Mouse (Mus musculus): ENCODE results near the gene Gm3854.

Gm3854 gene

DNA sequence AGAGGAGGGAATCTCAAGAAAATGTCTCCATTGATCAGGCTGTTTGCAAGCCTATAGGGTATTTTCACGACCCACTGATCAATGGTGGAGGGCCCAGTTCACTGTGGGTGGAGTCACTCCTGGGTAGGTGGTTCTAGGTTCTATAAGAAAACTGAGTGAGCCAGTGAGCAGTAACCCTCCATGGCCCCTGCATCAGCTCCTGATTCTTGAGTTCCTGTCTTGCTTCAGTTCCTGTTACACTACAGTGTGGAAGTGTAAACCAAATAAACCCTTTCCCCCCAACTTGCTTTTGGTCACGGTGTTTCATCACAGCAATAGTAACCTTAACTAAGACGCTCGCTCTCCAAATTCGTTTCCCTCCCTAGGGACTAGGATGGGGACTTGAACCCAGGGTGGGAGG, 45.4 kb downstream of the Gm3854 start:
- DNase-seq = no peak

DNA sequence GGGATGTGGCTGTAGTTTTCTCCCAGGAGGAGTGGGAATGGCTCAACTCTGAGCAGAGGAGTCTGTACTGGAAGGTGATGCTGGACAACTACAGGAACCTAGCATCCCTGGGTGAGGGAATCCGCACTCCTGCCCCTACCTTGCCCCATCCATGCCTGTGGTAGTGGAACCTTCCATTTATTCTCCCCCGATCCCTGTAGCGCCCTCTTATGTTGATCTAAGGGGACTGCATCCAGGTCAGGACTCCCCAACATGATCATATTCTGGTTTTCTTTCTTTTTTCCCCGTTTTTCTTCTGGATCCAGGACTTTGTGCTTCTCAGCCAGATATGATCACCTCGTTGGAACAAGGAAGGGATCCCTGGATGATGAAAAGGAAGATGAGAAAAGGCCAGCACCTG, 45.9 kb downstream of the Gm3854 start:
- no peak for DNase-seq

DNA sequence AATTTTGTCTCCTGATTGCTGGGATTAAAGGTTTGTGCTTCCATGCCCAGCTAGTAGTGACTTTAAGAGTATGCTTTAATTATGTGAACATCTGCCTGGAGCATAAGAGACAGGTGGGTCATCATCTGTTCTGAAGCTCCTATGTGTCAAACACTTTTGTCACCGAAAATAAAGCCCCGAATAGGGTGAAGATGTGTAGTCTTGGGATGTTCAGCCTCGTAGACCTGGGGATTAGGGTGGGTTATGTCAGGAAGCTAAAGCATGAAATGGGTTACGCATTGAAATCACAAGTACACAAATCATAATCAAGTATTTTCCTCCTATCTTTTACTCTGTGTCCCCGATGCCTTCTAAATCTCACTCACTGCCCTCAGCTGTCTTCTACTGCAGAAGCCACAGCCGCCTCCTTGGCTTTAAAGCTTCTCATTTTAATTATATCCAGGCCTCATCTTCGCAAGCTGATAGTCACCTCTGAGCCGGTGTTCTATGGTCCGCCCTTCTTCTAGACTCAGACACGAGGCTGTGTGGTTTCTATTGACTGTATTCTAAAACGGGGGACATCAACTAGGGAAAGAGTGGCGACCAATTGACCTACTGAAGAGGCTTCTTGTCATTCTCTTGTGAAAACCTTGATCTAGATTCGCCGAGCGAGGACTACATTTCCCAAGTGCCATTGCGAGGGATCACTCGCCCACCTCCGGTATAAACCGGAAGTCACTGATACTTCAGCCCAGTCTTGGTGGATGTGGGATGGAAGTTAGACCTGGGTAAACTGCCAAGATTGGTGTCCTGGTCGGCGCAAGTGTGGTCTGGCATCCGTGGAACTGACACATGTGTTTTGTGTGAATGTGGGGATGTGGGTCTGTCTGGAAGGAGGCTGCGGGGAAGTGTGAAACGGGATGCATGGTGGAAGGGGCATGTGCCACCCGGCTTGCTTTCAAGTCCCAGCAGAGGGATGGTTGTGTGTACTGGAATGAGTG, 54.7 kb downstream of the Gm3854 start, which contains the start of gene Smim17:
Gene Smim17, plus strand, starts transcription at position 720 of the 980 bp plus-strand sequence.
- peak; percentile 82 to 83 for DNase-seq

All from cerebellum, postnatal 10 days (tissue).